ENCODE assay signal across 29 mouse cellular contexts in genomic region chr2:126546392-126546791, GRCm38 (mm10). TPM values are rescaled to one million over a fixed set of nuclear protein-coding genes. Genes with fewer than 3 reads are reported as not detected.
DNase-seq lines count a peak whose midpoint lies in the region; ATAC-seq and TF ChIP-seq lines count a peak whose summit lies in the region.
"Had no signal": no experiment of that assay in that cellular context is flagged by ENCODE, and none has a peak within 500 bp of the region (broad histone marks: within the 10 kb centered on the region; RNA-seq: fewer than 3 reads in every experiment).

No protein-coding gene starts in this region.

- H3K4me3 ChIP-seq in kidney, adult 2 months (ENCODE audit: insufficient read depth, low read depth, low read length) = no peak overlapping the region
- H3K4me3 ChIP-seq in liver, embryonic 12.5 days = no peak overlapping the region
- H3K4me3 ChIP-seq in liver, embryonic 16.5 days (ENCODE audit: low read depth, low read length) = no peak overlapping the region
- H3K4me3 ChIP-seq: embryonic facial prominence, embryonic 13.5 days; embryonic facial prominence, embryonic 15.5 days; erythroblast, embryonic 14.5 days; forebrain, embryonic 10.5 days; forebrain, embryonic 12.5 days had no signal

- no peak for DNase-seq in kidney, adult 2 months
- no peak for DNase-seq in kidney, postnatal 10 days
- no peak for DNase-seq in liver
- DNase-seq in right cerebral cortex, postnatal 14 days = no peak
- no peak for DNase-seq in ovary, postnatal 36 days (ENCODE audit: low spot score)
- DNase-seq: adrenal gland, adult 8-10 months; adrenal gland, postnatal 14 days; adrenal gland, postnatal 36 days; B cell, adult 2 months; cerebellum, adult 11 months; cerebellum, adult 18-20 months; cerebellum, adult 8-10 months; cerebellum, adult 9-11 months; cerebellum, postnatal 14 days; cerebellum, postnatal 36 days; embryo, embryonic 11 days had no signal

- no peak for TF ChIP-seq POLR2A in kidney, adult 2 months (IDR thresholded peaks at IDR 0.05; ENCODE audit: low read depth, low read length)

- TF ChIP-seq CTCF in kidney, adult 2 months (conservative IDR thresholded peaks at IDR 0.05; ENCODE audit: insufficient read depth, insufficient read length, low read depth, low read length) = no peak

- WGBS in kidney, adult 2 months = 58% methylated on average over 3 of the region's 3 CpGs
- WGBS in liver, embryonic 12.5 days (ENCODE audit: insufficient replicate concordance) = 64% methylated on average over 3 of the region's 3 CpGs
- WGBS in liver, embryonic 16.5 days (ENCODE audit: insufficient replicate concordance) = 41% methylated on average over 3 of the region's 3 CpGs

- ATAC-seq in liver, embryonic 12.5 days = no peak
- peak; percentile 60 for ATAC-seq in liver, embryonic 16.5 days (ENCODE audit: low read depth)
- ATAC-seq: activated CD4-positive, CD25-positive, alpha-beta regulatory T cell, adult 4 months; CD4-positive, CD25-positive, alpha-beta regulatory T cell, adult 4 months; forebrain, embryonic 14.5 days; Patski had no signal

- no peaks in the 10 kb centered on the region for H3K9me3 ChIP-seq in liver, embryonic 12.5 days (replicated peaks)
- no peaks in the 10 kb centered on the region for H3K9me3 ChIP-seq in liver, embryonic 16.5 days (replicated peaks; ENCODE audit: control insufficient read depth, low read length)
- H3K9me3 ChIP-seq: embryonic facial prominence, embryonic 13.5 days; embryonic facial prominence, embryonic 15.5 days; forebrain, embryonic 10.5 days; forebrain, embryonic 12.5 days; G1E had no signal

- no peaks in the 10 kb centered on the region for H3K27me3 ChIP-seq in kidney, adult 2 months (replicated peaks; ENCODE audit: control insufficient read depth, insufficient read depth, low read length)
- H3K27me3 ChIP-seq in liver, embryonic 12.5 days (replicated peaks) = peaks cover 16% of the 10 kb centered on the region
- no peaks in the 10 kb centered on the region; the same call in 1 of the 2 replicates for H3K27me3 ChIP-seq in liver, embryonic 16.5 days (ENCODE audit: control insufficient read depth, insufficient read depth, low read depth, low read length)
- H3K27me3 ChIP-seq: CH12.LX had no signal

- H3K9ac ChIP-seq in liver, embryonic 12.5 days = no peak overlapping the region
- H3K9ac ChIP-seq in liver, embryonic 16.5 days (ENCODE audit: low read depth, low read length) = no peak overlapping the region
- H3K9ac ChIP-seq: embryonic facial prominence, embryonic 13.5 days; embryonic facial prominence, embryonic 15.5 days; forebrain, embryonic 12.5 days had no signal

- peaks cover 37% of the 10 kb centered on the region for H3K4me1 ChIP-seq in kidney, adult 2 months (ENCODE audit: control insufficient read depth, insufficient read depth, low read length)
- H3K4me1 ChIP-seq in liver, embryonic 12.5 days = no peaks in the 10 kb centered on the region
- H3K4me1 ChIP-seq in liver, embryonic 16.5 days (ENCODE audit: control insufficient read depth, low read depth, low read length) = peaks cover 4% of the 10 kb centered on the region; the same call in 1 of the 2 replicates
- H3K4me1 ChIP-seq: embryonic facial prominence, embryonic 13.5 days; embryonic facial prominence, embryonic 15.5 days; forebrain, embryonic 12.5 days had no signal

- H3K27ac ChIP-seq in kidney, adult 2 months (ENCODE audit: insufficient read depth, low read depth, low read length) = peak overlapping the region; percentile 99
- peak overlapping the region; percentile 0; the same call in 1 of the 2 replicates for H3K27ac ChIP-seq in liver, embryonic 12.5 days
- peak overlapping the region; percentile 77 for H3K27ac ChIP-seq in liver, embryonic 16.5 days (ENCODE audit: low read length)
- H3K27ac ChIP-seq: embryonic facial prominence, embryonic 13.5 days; embryonic facial prominence, embryonic 15.5 days; forebrain, embryonic 10.5 days; forebrain, embryonic 12.5 days had no signal

- no peaks in the 10 kb centered on the region for H3K36me3 ChIP-seq in kidney, adult 2 months (ENCODE audit: control insufficient read depth, insufficient read depth, low read length)
- no peaks in the 10 kb centered on the region for H3K36me3 ChIP-seq in liver, embryonic 12.5 days
- H3K36me3 ChIP-seq in liver, embryonic 16.5 days (ENCODE audit: control insufficient read depth, insufficient read depth) = no peaks in the 10 kb centered on the region
- H3K36me3 ChIP-seq: embryonic facial prominence, embryonic 13.5 days; embryonic facial prominence, embryonic 15.5 days; forebrain, embryonic 10.5 days; forebrain, embryonic 12.5 days; G1E had no signal

- no peak overlapping the region for H3K4me2 ChIP-seq in liver, embryonic 12.5 days
- 0 out of 2 replicates have a peak overlapping the region, but pooled peaks have one; percentile 3 for H3K4me2 ChIP-seq in liver, embryonic 16.5 days (ENCODE audit: low read depth, low read length)
- H3K4me2 ChIP-seq: embryonic facial prominence, embryonic 13.5 days; embryonic facial prominence, embryonic 15.5 days; forebrain, embryonic 12.5 days had no signal

RNA-seq across cellular contexts. Expression of gene Slc27a2, which starts 5.8 kb away (rescaled TPM):
- 1,333 and 1,911 TPM in 2 replicates for polyA plus RNA-seq in kidney, adult 2 months (2012; rRNA removed)
- 53.1 and 56.3 TPM in 2 replicates for polyA plus RNA-seq in liver, embryonic 12.5 days (2016; fragmentation: Nextera tagmentation; extraction: Ambion mirVana)
- polyA plus RNA-seq in liver, embryonic 16.5 days (2015; fragmentation: Nextera tagmentation; extraction: Ambion mirVana) = 145 and 150 TPM in 2 replicates
- polyA plus RNA-seq: activated CD4-positive, CD25-positive, alpha-beta regulatory T cell, adult 4 months; CD4-positive, CD25-positive, alpha-beta regulatory T cell, adult 4 months; erythroblast, embryonic 14.5 days; G1E; Patski had no signal

RNA-seq across cellular contexts. Expression of gene Atp8b4, which starts 45.9 kb away (rescaled TPM):
- polyA plus RNA-seq in kidney, adult 2 months (2012; rRNA removed) = 0.81 and 0.97 TPM in 2 replicates
- polyA plus RNA-seq in liver, embryonic 12.5 days (2016; fragmentation: Nextera tagmentation; extraction: Ambion mirVana) = 2.2 and 2.5 TPM in 2 replicates
- polyA plus RNA-seq in liver, embryonic 16.5 days (2015; fragmentation: Nextera tagmentation; extraction: Ambion mirVana) = 5.5 and 5.9 TPM in 2 replicates
- polyA plus RNA-seq: erythroblast, embryonic 14.5 days had no signal

Comparison
In these comparisons a context has a peak if more than half of its experiments do, and no peak if none do; other contexts are left out.
1. H3K27ac ChIP-seq: peak in every context shown above with its lines; median percentile 99 in kidney, adult 2 months; 77 in liver, embryonic 16.5 days; 0 in liver, embryonic 12.5 days.